In the genomic region with DNA sequence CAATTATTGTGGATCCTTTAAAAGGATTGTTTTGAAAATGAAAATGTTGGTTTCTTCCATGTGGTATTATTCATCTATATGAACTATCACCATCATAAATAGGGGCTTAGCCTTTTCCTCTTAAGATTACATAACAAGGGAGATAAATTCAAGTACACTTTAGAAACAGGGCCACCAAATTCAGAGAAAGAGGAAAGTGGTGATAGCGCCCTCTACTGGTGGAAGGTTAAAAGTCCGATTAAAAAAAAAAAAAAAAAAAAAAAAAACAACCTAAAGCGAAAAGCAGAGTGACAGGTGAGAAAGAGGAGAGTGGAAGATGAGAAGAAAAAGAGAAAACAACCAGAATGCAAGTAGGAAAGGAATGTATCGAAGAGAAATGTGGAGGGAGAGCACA, we compare ENCODE assay signal across 8 mouse cellular contexts.
DNase-seq lines count a peak whose midpoint lies in the region; ATAC-seq and TF ChIP-seq lines count a peak whose summit lies in the region.

No protein-coding gene starts in this region.

- DNase-seq in kidney, postnatal 0 days (ENCODE audit: low spot score): peak; percentile 87
- DNase-seq in kidney, adult 11 months: no peak
- DNase-seq in CD4-positive, CD25-positive, alpha-beta regulatory T cell, adult 2 months (ENCODE audit: low read depth, low spot score): peak; percentile 80
- DNase-seq in NIH3T3 (ENCODE audit: low read depth): peak; percentile 78
- DNase-seq in heart, postnatal 36 days: peak; percentile 19 to 26
- DNase-seq in frontal cortex, postnatal 25 days (ENCODE audit: low spot score in 2 of 2): no peak
- DNase-seq in layer of hippocampus, postnatal 14 days (ENCODE audit: low spot score in 2 of 2): no peak
- DNase-seq in gastrocnemius, postnatal 14 days: no peak

- H3K36me3 ChIP-seq in kidney, postnatal 0 days (ENCODE audit: insufficient read depth, low read length): no peaks in the 10 kb centered on the region

- intact Hi-C loops in heart, postnatal 36 days (cut with DNase I): loop anchor here (2.0 kb wide), 1 partner anchor 308 kb away; the partner anchor contains the start of gene Tmem242
- intact Hi-C loops in gastrocnemius, postnatal 14 days (cut with DNase I; ENCODE audit: low total_unique reads): no loop called here

- peak; percentile 77 for TF ChIP-seq CTCF in kidney, postnatal 0 days (IDR thresholded peaks at IDR 0.05; ENCODE audit: low read depth)

- no peak overlapping the region for H3K4me2 ChIP-seq in kidney, postnatal 0 days (ENCODE audit: low read length)

- peaks cover 7% of the 10 kb centered on the region; the same call in 1 of the 2 replicates for H3K4me1 ChIP-seq in kidney, postnatal 0 days (replicated peaks; ENCODE audit: insufficient read depth, low read length)

- H3K27me3 ChIP-seq in kidney, postnatal 0 days (ENCODE audit: insufficient read depth, low read length): no peaks in the 10 kb centered on the region

- H3K9me3 ChIP-seq in kidney, postnatal 0 days (replicated peaks; ENCODE audit: low read length): no peaks in the 10 kb centered on the region

- no peak overlapping the region for H3K27ac ChIP-seq in kidney, postnatal 0 days

- 7% methylated on average over 4 of the region's 4 CpGs for WGBS in kidney, postnatal 0 days

- H3K9ac ChIP-seq in kidney, postnatal 0 days (ENCODE audit: low read depth, low read length): no peak overlapping the region

- no peak overlapping the region for H3K4me3 ChIP-seq in kidney, postnatal 0 days (replicated peaks; ENCODE audit: low read depth, low read length)

- no peak for ATAC-seq in kidney, postnatal 0 days (replicated peaks; ENCODE audit: low FRiP score, low read depth)

Comparison
In these comparisons a context has a peak if more than half of its experiments do, and no peak if none do; other contexts are left out.
1. DNase-seq: peak in kidney, postnatal 0 days (single experiment), CD4-positive, CD25-positive, alpha-beta regulatory T cell, adult 2 months (single experiment), NIH3T3 (single experiment) and heart, postnatal 36 days (2 of 2); none in kidney, adult 11 months (single experiment), frontal cortex, postnatal 25 days (0 of 2), layer of hippocampus, postnatal 14 days (0 of 2) and gastrocnemius, postnatal 14 days (single experiment).